Mouse (Mus musculus) intestine, embryonic 15.5 days (tissue): ENCODE results near the gene Sowaha. TPM values are rescaled to one million over a fixed set of nuclear protein-coding genes. Genes with fewer than 3 reads are reported as not detected.

Source experiments
- ATAC-seq: fragments of 200-750 bp; cut with Nextera tagmentation; 2 replicates; pipeline ENCODE4 v1.8.0; 2017; ENCODE audit warnings: moderate TSS enrichment, moderate library complexity
- H3K27ac ChIP-seq: fragments of 300-500 bp; sonication (generic); 2 replicates; pipeline ENCODE4 v1.5.1; 2015; ENCODE audit warnings: mild to moderate bottlenecking, inconsistent platforms
- H3K27me3 ChIP-seq: fragments of 300-500 bp; sonication (generic); replicated peaks from 2 replicates; pipeline ENCODE4 v1.6.1; 2015; ENCODE audit warnings: inconsistent platforms
- H3K36me3 ChIP-seq: fragments of 300-500 bp; sonication (generic); 2 replicates; pipeline ENCODE4 v1.6.1; 2015; ENCODE audit warnings: inconsistent platforms
- H3K4me1 ChIP-seq: fragments of 300-500 bp; sonication (generic); replicated peaks from 2 replicates; pipeline ENCODE4 v1.6.1; 2015; ENCODE audit warnings: inconsistent platforms
- H3K4me2 ChIP-seq: fragments of 300-500 bp; sonication (generic); replicated peaks from 2 replicates; pipeline ENCODE4 v1.6.1; 2015; ENCODE audit warnings: mild to moderate bottlenecking, inconsistent platforms
- H3K4me3 ChIP-seq: fragments of 300-500 bp; sonication (generic); replicated peaks from 2 replicates; pipeline ENCODE4 v1.5.1; 2015; ENCODE audit warnings: inconsistent platforms
- H3K9ac ChIP-seq: fragments of 300-500 bp; sonication (generic); 2 replicates; pipeline ENCODE4 v1.6.1; 2015; ENCODE audit warnings: inconsistent platforms
- H3K9me3 ChIP-seq: fragments of 300-500 bp; sonication (generic); 2 replicates; pipeline ENCODE4 v1.6.1; 2016; ENCODE audit warnings: inconsistent platforms
- WGBS: fragments of 180-500 bp; shearing (Covaris S2); methylation state at CpG from one replicate; pipeline ENCODE4 v1.1.7; 2015; 5-methylcytosine and 5-hydroxymethylcytosine counted together
- polyA plus RNA-seq: library from polyadenylated mRNA; unstranded; fragments of >200 nt; fragmentation: Nextera tagmentation; extraction: Ambion mirVana; gene quantifications from 2 replicates; pipeline ENCODE4 v1.2.1, GENCODE M21; 2015

Sowaha gene
- polyA plus RNA-seq, result 0.56 and 0.57 TPM in 2 replicates

DNA sequence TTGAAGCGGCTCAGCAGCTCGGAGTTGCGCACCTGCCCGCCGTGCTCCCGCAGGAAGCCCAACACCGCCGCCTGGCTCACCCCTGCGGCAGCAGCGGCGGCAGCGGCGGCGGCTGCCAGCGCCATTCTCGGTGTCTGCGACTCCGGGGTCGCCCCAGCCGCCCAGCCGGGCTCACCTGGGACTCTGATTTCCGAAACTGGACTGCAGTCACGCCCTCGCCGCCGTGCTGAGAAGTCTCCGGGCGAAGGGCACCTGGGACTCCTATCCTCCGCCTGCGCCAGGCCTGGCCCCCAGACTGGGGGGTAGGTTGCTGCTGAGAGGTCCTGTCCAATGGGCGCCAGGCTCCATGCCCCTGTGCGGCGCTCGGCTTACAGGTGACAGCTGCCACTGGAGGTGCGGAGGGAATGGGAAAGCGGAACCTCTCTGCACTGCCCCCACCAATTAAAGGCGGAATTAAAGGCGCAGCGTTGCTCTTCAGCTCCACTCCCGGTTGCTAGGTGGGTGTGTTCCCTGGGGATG, at the start of gene Sowaha, which contains the start of gene Gm9945:
Gene Sowaha, minus strand, starts transcription at position 492 of the 519 bp plus-strand sequence.
Gene Gm9945, plus strand, starts transcription at position 384 of the 519 bp plus-strand sequence.
- H3K27ac ChIP-seq, result no peak within 1 kb of the TSS
- H3K9me3 ChIP-seq, result no peaks in the 10 kb centered on the region
- H3K27me3 ChIP-seq, result peaks cover 52% of the 10 kb centered on the region
- H3K4me1 ChIP-seq, result peaks cover 21% of the 10 kb centered on the region
- H3K9ac ChIP-seq, result peak within 1 kb of the TSS; percentile 29
- no peaks in the 10 kb centered on the region for H3K36me3 ChIP-seq
- peak within 1 kb of the TSS; percentile 43 for H3K4me3 ChIP-seq
- 3% methylated on average over 40 of the region's 40 CpGs for WGBS
- peak; percentile 82 for ATAC-seq
- peak within 1 kb of the TSS; percentile 86 for H3K4me2 ChIP-seq

DNA sequence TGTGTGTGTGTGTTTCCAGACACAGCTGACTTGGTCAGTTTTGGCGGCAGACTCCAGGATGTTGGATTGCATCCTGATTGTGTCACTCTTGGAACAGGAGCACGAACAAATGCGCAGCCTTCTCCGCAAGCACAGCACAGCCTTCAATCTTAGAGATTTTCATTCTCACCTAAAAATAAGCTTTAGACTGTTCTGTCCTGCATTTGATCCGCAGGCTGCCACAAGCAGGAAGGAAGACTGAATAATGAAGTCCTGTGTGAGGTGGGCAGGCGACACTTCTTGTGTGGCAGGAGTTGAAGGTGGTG, 49.1 kb upstream of the Sowaha start:
- Histone ChIP-seq H3K4me2 (no peak overlapping the region), H3K27me3 (no peaks in the 10 kb centered on the region), H3K9me3 (no peaks in the 10 kb centered on the region), H3K27ac (no peak overlapping the region), H3K4me1 (peaks cover 21% of the 10 kb centered on the region; the same call in 1 of the 2 replicates), H3K36me3 (0 out of 2 replicates have a peak, but pooled peaks cover 3% of the 10 kb centered on the region), H3K4me3 (no peak overlapping the region), H3K9ac (no peak overlapping the region)
- 48% methylated on average over 6 of the region's 6 CpGs for WGBS
- ATAC-seq, result no peak

DNA sequence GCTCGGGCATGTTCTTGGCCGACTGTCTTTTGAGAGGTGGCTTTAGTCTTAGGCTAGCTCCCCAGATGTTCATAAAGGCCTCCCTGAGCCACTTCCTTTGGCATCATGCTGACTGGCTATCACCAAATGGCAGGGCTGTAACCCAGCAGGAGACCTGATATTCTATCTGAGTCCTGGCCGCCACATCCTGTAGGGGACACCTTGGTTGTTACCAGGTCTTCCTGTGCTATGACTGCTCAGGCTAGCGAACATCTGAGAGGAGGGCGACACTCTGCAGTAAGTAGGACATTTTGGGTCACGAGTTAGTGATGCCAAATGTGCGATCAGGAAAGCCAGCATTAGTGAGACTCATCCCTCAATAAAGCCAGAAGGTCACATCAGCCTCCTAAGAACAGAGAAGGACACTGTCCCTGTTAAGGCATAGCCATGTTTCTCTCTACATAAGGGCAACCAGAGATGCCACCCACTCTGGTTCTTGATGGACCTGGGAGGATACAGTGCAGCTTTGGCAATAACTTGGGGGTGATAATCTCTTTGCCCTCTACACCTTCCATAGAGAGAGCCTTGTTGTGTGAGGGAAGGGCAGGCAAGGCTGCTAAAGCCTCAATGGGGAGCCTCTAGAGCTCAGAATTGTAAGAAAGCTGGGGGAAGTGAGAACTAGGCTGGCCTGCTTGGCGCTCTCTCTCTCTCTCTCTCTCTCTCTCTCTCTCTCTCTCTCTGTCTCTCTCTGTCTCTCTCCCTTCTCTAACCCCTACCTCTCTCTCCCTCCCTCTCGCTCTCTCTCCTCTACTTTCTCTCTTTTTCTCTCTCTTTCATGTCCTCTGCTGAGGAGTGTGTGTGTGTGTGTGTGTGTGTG, 48.6 kb upstream of the Sowaha start:
- ATAC-seq, result no peak
- no peak overlapping the region for H3K4me3 ChIP-seq
- WGBS, result 67% methylated on average over 9 of the region's 9 CpGs
- H3K4me2 ChIP-seq, result no peak overlapping the region
- peaks cover 25% of the 10 kb centered on the region; the same call in 1 of the 2 replicates for H3K4me1 ChIP-seq
- 0 out of 2 replicates have a peak, but pooled peaks cover 2% of the 10 kb centered on the region for H3K36me3 ChIP-seq
- no peak overlapping the region for H3K27ac ChIP-seq
- no peaks in the 10 kb centered on the region for H3K9me3 ChIP-seq
- no peaks in the 10 kb centered on the region for H3K27me3 ChIP-seq
- H3K9ac ChIP-seq, result no peak overlapping the region

DNA sequence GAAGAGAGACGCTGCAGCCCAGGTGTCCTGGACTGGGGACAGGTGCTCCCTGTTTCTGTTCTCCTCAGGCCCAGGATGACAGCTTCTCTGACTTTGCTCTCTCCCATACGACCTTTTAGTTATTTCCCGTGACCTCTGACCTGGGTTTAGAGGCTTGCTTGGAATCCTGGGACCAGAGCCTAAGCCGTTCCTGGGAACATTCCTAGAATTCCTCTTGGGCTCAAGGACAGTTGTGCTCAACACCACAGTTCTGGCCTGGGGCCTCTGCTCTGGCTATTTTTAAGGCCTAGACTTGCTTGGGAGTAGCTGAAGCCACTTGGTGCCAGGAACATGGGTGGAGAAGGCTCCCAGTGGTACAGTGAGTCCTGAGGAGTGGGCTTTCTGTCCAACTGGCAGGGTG, 45.4 kb upstream of the Sowaha start:
- no peak for ATAC-seq
- 60% methylated on average over 4 of the region's 4 CpGs for WGBS
- H3K9me3 ChIP-seq, result no peaks in the 10 kb centered on the region

DNA sequence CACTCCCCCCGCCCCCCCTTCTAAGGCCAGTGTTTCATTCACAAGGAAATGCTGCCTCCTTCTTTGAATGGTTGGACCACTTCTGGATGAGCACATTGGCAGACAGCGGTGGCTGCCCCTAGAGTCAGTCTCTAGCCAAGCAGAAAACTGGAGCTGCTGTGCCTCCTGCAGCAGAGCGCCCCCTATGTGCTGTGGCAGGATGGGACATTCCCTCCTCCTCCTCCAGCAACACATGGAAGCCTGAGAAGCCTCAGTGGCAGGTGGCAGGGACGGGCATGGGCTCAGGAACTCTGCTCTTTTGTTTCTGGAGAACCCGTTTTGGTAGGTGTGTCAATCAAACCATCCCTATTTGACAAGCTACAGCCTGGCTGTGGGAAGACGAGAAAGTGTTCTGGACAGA, 44.8 kb upstream of the Sowaha start:
- H3K36me3 ChIP-seq, result no peaks in the 10 kb centered on the region
- peaks cover 50% of the 10 kb centered on the region for H3K4me1 ChIP-seq
- H3K27ac ChIP-seq, result 0 out of 2 replicates have a peak overlapping the region, but pooled peaks have one; percentile 3
- H3K27me3 ChIP-seq, result no peaks in the 10 kb centered on the region
- ATAC-seq, result no peak
- no peak overlapping the region for H3K4me3 ChIP-seq
- H3K4me2 ChIP-seq, result no peak overlapping the region
- H3K9ac ChIP-seq, result no peak overlapping the region
- WGBS, result 77% methylated on average over 6 of the region's 6 CpGs
- no peaks in the 10 kb centered on the region for H3K9me3 ChIP-seq

More for the DNA sequence above, 45.4 kb upstream of the Sowaha start:
- Histone ChIP-seq H3K9ac (no peak overlapping the region), H3K4me3 (no peak overlapping the region), H3K36me3 (no peaks in the 10 kb centered on the region), H3K4me1 (peaks cover 46% of the 10 kb centered on the region), H3K27me3 (no peaks in the 10 kb centered on the region), H3K27ac (no peak overlapping the region), H3K4me2 (no peak overlapping the region)

DNA sequence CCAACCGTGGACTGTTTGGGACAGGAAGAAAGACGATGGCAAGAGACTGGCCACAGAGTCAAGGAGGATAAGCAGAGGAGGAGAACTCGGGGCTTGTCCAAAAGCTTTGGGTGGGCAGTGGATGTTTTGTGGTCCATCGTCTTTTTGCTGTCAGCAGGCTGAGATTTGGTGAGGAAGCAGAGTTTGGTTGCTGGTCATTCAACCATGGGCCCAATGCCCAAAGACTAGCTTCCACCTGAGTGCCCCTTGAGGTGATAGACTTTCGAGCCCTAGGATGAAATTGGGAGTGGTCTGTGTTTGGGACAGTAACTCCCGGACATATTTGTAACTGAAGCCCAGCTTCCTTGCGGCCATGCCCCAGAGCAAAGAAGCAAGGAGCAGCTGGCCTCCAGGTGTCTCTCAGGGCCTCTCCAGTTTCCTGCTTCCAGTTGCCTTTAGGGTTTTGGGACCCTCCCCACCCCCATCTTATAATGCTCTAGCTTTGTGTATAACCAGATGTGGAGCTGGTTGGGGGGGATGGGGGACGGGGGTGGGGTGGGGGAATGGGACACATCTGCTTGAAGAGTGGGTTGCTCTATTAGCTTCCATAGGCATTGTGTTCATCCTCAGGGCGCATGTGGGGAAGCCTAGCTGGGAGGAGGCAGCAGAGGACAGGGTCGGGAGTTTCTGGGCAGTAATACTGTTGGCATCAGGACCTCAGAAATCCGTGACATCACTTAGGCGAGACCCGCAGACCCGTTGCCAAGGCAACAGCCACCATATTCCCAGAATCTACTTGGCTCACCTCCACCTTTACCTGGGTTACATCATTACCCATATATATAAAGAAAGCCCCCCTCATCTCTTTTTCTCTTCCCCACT, 43.7 kb upstream of the Sowaha start:
- Histone ChIP-seq H3K27ac (no peak overlapping the region), H3K27me3 (no peaks in the 10 kb centered on the region), H3K36me3 (no peaks in the 10 kb centered on the region), H3K4me3 (no peak overlapping the region), H3K9me3 (no peaks in the 10 kb centered on the region), H3K4me1 (peaks cover 45% of the 10 kb centered on the region), H3K9ac (no peak overlapping the region), H3K4me2 (no peak overlapping the region)
- whole genome bisulfite sequencing, result 77% methylated on average over 14 of the region's 14 CpGs
- no peak for ATAC-seq

DNA sequence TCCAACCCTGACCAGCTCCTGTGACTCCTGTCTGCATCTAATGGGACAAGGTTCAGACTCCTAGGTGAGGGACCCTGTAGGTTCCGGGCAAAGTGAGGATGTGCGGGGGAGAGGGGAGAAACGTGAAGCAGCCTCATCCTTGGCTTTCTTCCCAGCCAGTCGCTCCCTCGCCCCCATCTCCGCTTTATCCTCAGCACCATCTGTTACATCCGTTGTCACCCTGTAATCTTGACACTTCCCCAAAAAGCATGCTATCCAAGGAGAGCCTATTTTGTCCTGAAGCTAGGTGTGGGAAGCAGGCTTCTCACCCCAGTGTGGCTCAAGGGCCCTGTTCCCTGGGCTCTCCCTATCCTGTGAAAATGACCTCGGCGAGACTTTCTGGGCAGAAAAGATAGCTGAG, 42.9 kb upstream of the Sowaha start:
- Histone ChIP-seq H3K27ac (no peak overlapping the region), H3K36me3 (no peaks in the 10 kb centered on the region), H3K4me3 (no peak overlapping the region), H3K9me3 (no peaks in the 10 kb centered on the region), H3K4me2 (no peak overlapping the region), H3K9ac (no peak overlapping the region), H3K27me3 (no peaks in the 10 kb centered on the region), H3K4me1 (peaks cover 39% of the 10 kb centered on the region)
- 46% methylated on average over 9 of the region's 9 CpGs for WGBS
- no peak for ATAC-seq

DNA sequence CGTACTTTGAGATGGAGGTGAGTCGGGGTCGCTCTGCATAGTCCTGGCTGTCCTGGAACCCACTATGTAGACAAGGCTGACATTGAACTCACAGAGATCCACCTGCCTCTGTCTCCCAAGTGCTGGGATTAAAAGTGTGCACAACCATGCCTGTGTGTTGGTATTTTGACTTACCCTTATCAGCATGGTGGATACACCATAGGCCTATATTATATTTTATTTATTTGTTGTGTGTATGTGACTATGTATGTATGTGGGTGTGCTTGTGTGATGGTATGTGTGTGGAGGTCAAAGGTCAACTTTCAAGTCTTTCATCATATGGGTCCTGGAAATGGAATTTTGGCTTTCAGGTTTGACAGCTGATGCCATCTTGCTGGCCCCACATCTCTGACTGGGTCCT, 42.3 kb upstream of the Sowaha start:
- no peak overlapping the region for H3K27ac ChIP-seq
- H3K27me3 ChIP-seq, result no peaks in the 10 kb centered on the region
- no peak overlapping the region for H3K9ac ChIP-seq
- no peak overlapping the region for H3K4me3 ChIP-seq
- WGBS, result 94% methylated on average over 3 of the region's 3 CpGs
- no peak for ATAC-seq
- H3K36me3 ChIP-seq, result no peaks in the 10 kb centered on the region
- H3K9me3 ChIP-seq, result no peaks in the 10 kb centered on the region
- no peak overlapping the region for H3K4me2 ChIP-seq
- peaks cover 39% of the 10 kb centered on the region for H3K4me1 ChIP-seq

DNA sequence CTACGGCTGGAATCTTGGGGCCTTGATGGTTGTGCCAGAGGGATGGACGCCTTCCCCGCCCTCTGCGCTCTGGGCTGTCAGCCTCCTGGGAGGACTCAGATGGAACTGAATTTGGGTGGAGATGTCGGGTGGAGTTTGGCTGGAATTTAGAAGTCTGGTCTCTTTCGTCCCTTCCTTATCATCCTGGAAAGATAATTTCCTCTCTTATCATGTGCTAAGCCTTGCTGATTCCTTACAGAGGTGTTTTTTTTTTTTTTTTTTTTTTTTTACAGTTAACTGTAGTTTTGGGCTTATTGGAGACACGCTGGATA, 41.7 kb upstream of the Sowaha start:
- Histone ChIP-seq H3K9me3 (no peaks in the 10 kb centered on the region), H3K4me3 (no peak overlapping the region), H3K4me2 (peak overlapping the region; percentile 88), H3K9ac (no peak overlapping the region), H3K4me1 (peaks cover 39% of the 10 kb centered on the region), H3K27me3 (no peaks in the 10 kb centered on the region), H3K36me3 (no peaks in the 10 kb centered on the region), H3K27ac (no peak overlapping the region)
- ATAC-seq, result no peak
- 82% methylated on average over 7 of the region's 7 CpGs for WGBS

DNA sequence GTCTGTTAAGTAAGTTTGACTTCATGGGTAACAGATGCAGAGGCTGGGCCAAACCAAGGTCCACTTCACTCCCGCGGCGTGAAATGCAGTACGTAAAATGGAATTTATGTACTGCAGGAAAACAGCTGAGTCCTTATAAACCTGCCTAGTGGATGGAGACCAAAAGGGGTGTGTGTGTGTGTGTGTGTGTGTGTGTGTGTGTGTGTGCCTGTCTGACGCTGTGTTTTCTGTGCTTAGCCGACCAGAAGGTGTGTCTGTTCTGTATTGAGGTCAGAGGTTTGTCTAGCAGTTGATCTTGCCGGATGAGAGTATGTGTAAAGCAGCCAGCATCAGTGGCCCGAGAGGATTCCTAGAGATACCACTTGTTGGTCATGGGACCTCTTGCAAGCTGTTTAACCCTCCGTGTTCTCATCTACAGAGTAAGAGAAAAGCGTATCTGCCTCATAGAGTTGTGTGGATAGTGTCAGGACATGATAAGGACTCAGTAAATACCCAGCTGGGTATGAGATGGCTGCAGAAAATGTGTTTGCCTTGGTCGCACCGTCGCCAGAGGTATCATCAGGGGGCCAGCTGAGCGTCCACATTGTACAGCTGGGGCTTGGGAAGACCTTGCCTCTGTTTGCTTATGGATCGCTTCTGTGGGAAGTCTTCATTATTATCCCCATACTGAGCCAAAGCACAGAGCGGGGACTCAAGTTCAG, 41.2 kb upstream of the Sowaha start:
- WGBS, result 36% methylated on average over 16 of the region's 16 CpGs
- H3K27me3 ChIP-seq, result no peaks in the 10 kb centered on the region
- H3K4me1 ChIP-seq, result peaks cover 39% of the 10 kb centered on the region
- no peaks in the 10 kb centered on the region for H3K9me3 ChIP-seq
- peak overlapping the region; percentile 88 for H3K4me2 ChIP-seq
- no peak overlapping the region for H3K9ac ChIP-seq
- H3K36me3 ChIP-seq, result no peaks in the 10 kb centered on the region
- peak overlapping the region; percentile 28; the same call in 1 of the 2 replicates for H3K27ac ChIP-seq
- peak overlapping the region; percentile 75 for H3K4me3 ChIP-seq
- peak; percentile 39; the same call in 1 of the 2 replicates for ATAC-seq

DNA sequence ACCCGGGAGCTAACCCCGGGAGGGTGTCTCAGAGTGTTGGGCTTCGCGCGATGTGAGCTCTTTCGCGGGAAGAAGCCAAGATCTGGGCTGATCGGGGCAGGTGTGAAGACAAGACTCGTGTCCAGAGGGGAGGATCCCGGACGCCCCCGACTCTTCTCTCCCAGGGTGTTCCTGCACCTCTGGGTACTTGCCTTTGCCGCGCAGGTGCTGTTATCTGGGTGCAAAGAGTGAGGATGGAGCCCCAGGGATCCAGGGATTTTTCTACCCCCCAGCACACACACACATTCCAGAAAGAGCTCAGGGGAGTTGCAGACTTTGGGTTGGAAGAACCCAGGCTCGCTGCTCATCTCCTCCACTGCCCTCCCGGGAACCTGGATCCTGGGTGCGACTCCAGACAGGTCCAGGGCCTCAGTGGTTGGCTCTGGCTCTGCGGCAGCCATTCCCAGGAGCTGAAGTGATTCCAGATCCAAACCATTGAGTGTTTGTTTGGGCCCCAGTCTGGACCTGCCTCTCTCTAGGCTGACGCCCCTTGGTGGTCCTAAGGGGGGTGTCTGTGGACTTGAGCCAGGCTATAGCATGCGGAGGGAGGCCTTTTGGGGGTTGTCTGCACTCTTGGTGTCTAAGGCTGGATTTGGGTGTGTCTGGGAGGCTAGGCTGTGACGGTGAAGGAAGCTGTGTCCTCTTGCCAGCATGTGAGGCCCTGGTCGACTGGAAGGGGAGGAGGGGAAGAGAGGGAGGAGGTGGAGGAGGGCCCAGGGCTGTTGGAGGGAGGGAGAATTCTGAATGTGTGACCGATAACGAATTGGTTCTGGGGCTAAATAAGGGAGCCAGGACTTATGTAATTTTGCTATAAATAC, 40.3 kb upstream of the Sowaha start:
- WGBS, result 2% methylated on average over 24 of the region's 24 CpGs
- Histone ChIP-seq H3K4me3 (peak overlapping the region; percentile 75), H3K9me3 (no peaks in the 10 kb centered on the region), H3K36me3 (no peaks in the 10 kb centered on the region), H3K27me3 (no peaks in the 10 kb centered on the region), H3K4me1 (peaks cover 36% of the 10 kb centered on the region), H3K9ac (peak overlapping the region; percentile 69), H3K4me2 (peak overlapping the region; percentile 88), H3K27ac (peak overlapping the region; percentile 79)
- peak; percentile 74 for ATAC-seq
